Mouse (Mus musculus): ENCODE measurements at regions not wholly inside any gene's neighbourhood (a gene's known extent, or its start where the extent isn't known, plus 50 kb on each side); places are given as distances from the start of the nearest gene placed in this dataset.

GRCm38 (mm10) chr8:116177946-116178345, 326.8 kb upstream of the Dynlrb2 start:
- no peaks in the 10 kb centered on the region for H3K9me3 ChIP-seq (ENCODE audit: control insufficient read depth, insufficient read depth, low read depth, low read length)
- no peak for DNase-seq (ENCODE audit: low read depth, low spot score)
- H3K36me3 ChIP-seq (ENCODE audit: control insufficient read depth, insufficient read depth, low read length, poor library complexity, severe bottlenecking): no peaks in the 10 kb centered on the region
- no peaks in the 10 kb centered on the region for H3K4me1 ChIP-seq (ENCODE audit: control insufficient read depth in 2 of 2, insufficient read depth in 2 of 2, low read length in 2 of 2, poor library complexity in 1 of 2)
- no peak overlapping the region for H3K27ac ChIP-seq (ENCODE audit: insufficient read depth, low read depth, low read length, poor library complexity, severe bottlenecking)
- no peak overlapping the region for H3K4me3 ChIP-seq (ENCODE audit: insufficient read depth in 1 of 2, low read depth in 1 of 2, low read length in 2 of 2, poor library complexity in 1 of 2, severe bottlenecking in 1 of 2)
- TF ChIP-seq ZC3H11A (IDR thresholded peaks at IDR 0.05; ENCODE audit: borderline replicate concordance, low read depth, low read length): no peak
- no peak for TF ChIP-seq ZNF384 (IDR thresholded peaks at IDR 0.05; ENCODE audit: low read depth, low read length)
- TF ChIP-seq HCFC1 (IDR thresholded peaks at IDR 0.05; ENCODE audit: borderline replicate concordance, insufficient read depth, low read length): no peak
- no peak for TF ChIP-seq MAFK (IDR thresholded peaks at IDR 0.05; ENCODE audit: insufficient read depth, low read depth, low read length)
- no peak for TF ChIP-seq CHD2 (IDR thresholded peaks at IDR 0.05; ENCODE audit: low read depth, low read length)
- H3K9ac ChIP-seq (ENCODE audit: insufficient read depth, low read depth, low read length, poor library complexity, severe bottlenecking): no peak overlapping the region
- in situ Hi-C loops (cut with MboI; ENCODE audit: low sequenced_read_pairs in 2 of 2, unreplicated experiment in 2 of 2): no loop called here

- no peak for TF ChIP-seq ZNF384 (IDR thresholded peaks at IDR 0.05; ENCODE audit: low read depth, low read length)
- TF ChIP-seq HCFC1 (IDR thresholded peaks at IDR 0.05; ENCODE audit: borderline replicate concordance, insufficient read depth, low read length): no peak
- no peak for TF ChIP-seq CHD2 (IDR thresholded peaks at IDR 0.05; ENCODE audit: low read depth, low read length)
- TF ChIP-seq ZC3H11A (IDR thresholded peaks at IDR 0.05; ENCODE audit: borderline replicate concordance, low read depth, low read length): no peak
- TF ChIP-seq MAFK (IDR thresholded peaks at IDR 0.05; ENCODE audit: insufficient read depth, low read depth, low read length): no peak
- H3K27ac ChIP-seq (ENCODE audit: insufficient read depth, low read depth, low read length, poor library complexity, severe bottlenecking): no peak overlapping the region
- H3K4me1 ChIP-seq (ENCODE audit: control insufficient read depth in 2 of 2, insufficient read depth in 2 of 2, low read length in 2 of 2, poor library complexity in 1 of 2): no peaks in the 10 kb centered on the region
- no peak overlapping the region for H3K4me3 ChIP-seq (ENCODE audit: insufficient read depth in 1 of 2, low read depth in 1 of 2, low read length in 2 of 2, poor library complexity in 1 of 2, severe bottlenecking in 1 of 2)
- no peaks in the 10 kb centered on the region for H3K9me3 ChIP-seq (ENCODE audit: control insufficient read depth, insufficient read depth, low read depth, low read length)
- no peaks in the 10 kb centered on the region for H3K36me3 ChIP-seq (ENCODE audit: control insufficient read depth, insufficient read depth, low read length, poor library complexity, severe bottlenecking)
- no peak for DNase-seq (ENCODE audit: low read depth, low spot score)
- in situ Hi-C loops (cut with MboI; ENCODE audit: low sequenced_read_pairs in 2 of 2, unreplicated experiment in 2 of 2): no loop called here
- H3K9ac ChIP-seq (ENCODE audit: insufficient read depth, low read depth, low read length, poor library complexity, severe bottlenecking): no peak overlapping the region
Measured at GRCm38 (mm10) chr8:116174891-116175290, 329.9 kb upstream of the Dynlrb2 start.

GRCm38 (mm10) chr8:116173961-116174360, 330.8 kb upstream of the Dynlrb2 start:
- Histone ChIP-seq H3K27ac (ENCODE audit: insufficient read depth, low read depth, low read length, poor library complexity, severe bottlenecking) (no peak overlapping the region), H3K4me3 (ENCODE audit: insufficient read depth in 1 of 2, low read depth in 1 of 2, low read length in 2 of 2, poor library complexity in 1 of 2, severe bottlenecking in 1 of 2) (no peak overlapping the region), H3K4me1 (ENCODE audit: control insufficient read depth in 2 of 2, insufficient read depth in 2 of 2, low read length in 2 of 2, poor library complexity in 1 of 2) (no peaks in the 10 kb centered on the region), H3K36me3 (ENCODE audit: control insufficient read depth, insufficient read depth, low read length, poor library complexity, severe bottlenecking) (no peaks in the 10 kb centered on the region), H3K9me3 (ENCODE audit: control insufficient read depth, insufficient read depth, low read depth, low read length) (no peaks in the 10 kb centered on the region), H3K9ac (ENCODE audit: insufficient read depth, low read depth, low read length, poor library complexity, severe bottlenecking) (no peak overlapping the region)
- in situ Hi-C loops (cut with MboI; ENCODE audit: low sequenced_read_pairs in 2 of 2, unreplicated experiment in 2 of 2): no loop called here
- TF ChIP-seq ZC3H11A (IDR thresholded peaks at IDR 0.05; ENCODE audit: borderline replicate concordance, low read depth, low read length): no peak
- TF ChIP-seq MAFK (IDR thresholded peaks at IDR 0.05; ENCODE audit: insufficient read depth, low read depth, low read length): no peak
- no peak for TF ChIP-seq ZNF384 (IDR thresholded peaks at IDR 0.05; ENCODE audit: low read depth, low read length)
- no peak for TF ChIP-seq CHD2 (IDR thresholded peaks at IDR 0.05; ENCODE audit: low read depth, low read length)
- no peak for TF ChIP-seq HCFC1 (IDR thresholded peaks at IDR 0.05; ENCODE audit: borderline replicate concordance, insufficient read depth, low read length)
- DNase-seq (ENCODE audit: low read depth, low spot score): no peak

DNA sequence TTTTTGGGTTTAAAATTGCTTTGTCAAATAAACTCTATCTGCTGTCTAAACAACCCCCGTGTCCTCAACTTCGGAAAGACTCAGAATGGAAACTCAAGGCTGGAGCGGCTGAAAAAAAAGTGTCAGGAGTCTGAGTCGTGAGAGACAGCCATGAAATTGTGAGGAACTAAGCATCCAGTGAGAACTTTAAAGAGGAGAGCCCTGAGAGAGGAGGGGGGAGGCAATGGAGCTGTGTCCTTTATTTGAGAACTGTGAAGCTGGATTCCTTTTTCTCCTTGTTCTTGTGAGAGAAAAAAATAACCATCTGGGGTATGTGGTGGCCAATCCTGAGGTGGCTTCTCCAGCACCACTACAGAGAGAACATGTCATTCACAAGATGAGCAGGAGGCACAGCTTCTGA, 336.9 kb upstream of the Dynlrb2 start:
- Histone ChIP-seq H3K9ac (ENCODE audit: insufficient read depth, low read depth, low read length, poor library complexity, severe bottlenecking) (no peak overlapping the region), H3K36me3 (ENCODE audit: control insufficient read depth, insufficient read depth, low read length, poor library complexity, severe bottlenecking) (no peaks in the 10 kb centered on the region), H3K4me3 (ENCODE audit: insufficient read depth in 1 of 2, low read depth in 1 of 2, low read length in 2 of 2, poor library complexity in 1 of 2, severe bottlenecking in 1 of 2) (no peak overlapping the region), H3K9me3 (ENCODE audit: control insufficient read depth, insufficient read depth, low read depth, low read length) (no peaks in the 10 kb centered on the region), H3K4me1 (ENCODE audit: control insufficient read depth in 2 of 2, insufficient read depth in 2 of 2, low read length in 2 of 2, poor library complexity in 1 of 2) (no peaks in the 10 kb centered on the region), H3K27ac (ENCODE audit: insufficient read depth, low read depth, low read length, poor library complexity, severe bottlenecking) (no peak overlapping the region)
- DNase-seq (ENCODE audit: low read depth, low spot score): no peak
- in situ Hi-C loops (cut with MboI; ENCODE audit: low sequenced_read_pairs in 2 of 2, unreplicated experiment in 2 of 2): no loop called here
- TF ChIP-seq ZC3H11A (IDR thresholded peaks at IDR 0.05; ENCODE audit: borderline replicate concordance, low read depth, low read length): no peak
- TF ChIP-seq CHD2 (IDR thresholded peaks at IDR 0.05; ENCODE audit: low read depth, low read length): no peak
- no peak for TF ChIP-seq HCFC1 (IDR thresholded peaks at IDR 0.05; ENCODE audit: borderline replicate concordance, insufficient read depth, low read length)
- TF ChIP-seq MAFK (IDR thresholded peaks at IDR 0.05; ENCODE audit: insufficient read depth, low read depth, low read length): no peak
- no peak for TF ChIP-seq ZNF384 (IDR thresholded peaks at IDR 0.05; ENCODE audit: low read depth, low read length)

- no peaks in the 10 kb centered on the region for H3K4me1 ChIP-seq (ENCODE audit: control insufficient read depth in 2 of 2, insufficient read depth in 2 of 2, low read length in 2 of 2, poor library complexity in 1 of 2)
- no peaks in the 10 kb centered on the region for H3K36me3 ChIP-seq (ENCODE audit: control insufficient read depth, insufficient read depth, low read length, poor library complexity, severe bottlenecking)
- no peak overlapping the region for H3K27ac ChIP-seq (ENCODE audit: insufficient read depth, low read depth, low read length, poor library complexity, severe bottlenecking)
- in situ Hi-C loops (cut with MboI; ENCODE audit: low sequenced_read_pairs in 2 of 2, unreplicated experiment in 2 of 2): no loop called here
- TF ChIP-seq ZNF384 (IDR thresholded peaks at IDR 0.05; ENCODE audit: low read depth, low read length): no peak
- TF ChIP-seq HCFC1 (IDR thresholded peaks at IDR 0.05; ENCODE audit: borderline replicate concordance, insufficient read depth, low read length): no peak
- TF ChIP-seq ZC3H11A (IDR thresholded peaks at IDR 0.05; ENCODE audit: borderline replicate concordance, low read depth, low read length): no peak
- no peak for TF ChIP-seq CHD2 (IDR thresholded peaks at IDR 0.05; ENCODE audit: low read depth, low read length)
- no peak for TF ChIP-seq MAFK (IDR thresholded peaks at IDR 0.05; ENCODE audit: insufficient read depth, low read depth, low read length)
- H3K9me3 ChIP-seq (ENCODE audit: control insufficient read depth, insufficient read depth, low read depth, low read length): no peaks in the 10 kb centered on the region
- H3K9ac ChIP-seq (ENCODE audit: insufficient read depth, low read depth, low read length, poor library complexity, severe bottlenecking): no peak overlapping the region
- H3K4me3 ChIP-seq (ENCODE audit: insufficient read depth in 1 of 2, low read depth in 1 of 2, low read length in 2 of 2, poor library complexity in 1 of 2, severe bottlenecking in 1 of 2): no peak overlapping the region
- no peak for DNase-seq (ENCODE audit: low read depth, low spot score)
Measured at GRCm38 (mm10) chr8:116164989-116165299, 339.8 kb upstream of the Dynlrb2 start.

Measured in ES-E14 (cell line).